Mouse (Mus musculus) telencephalon, adult 2 months (tissue): ENCODE measurements around the gene Pilrb2.
A peak's percentile ranks its signal among the peaks of the same experiment; 100 is the strongest.
"Not testable (repeated sequence)": the region's sequence is repeated elsewhere in the genome, so short reads cannot be mapped to it uniquely, and the experiment has no call there.

Source experiments
- DNase-seq: peaks from one replicate; pipeline ENCODE4 v3.0.0-alpha.2; 2011; ENCODE audit warnings: low read depth, low spot score

Gene Pilrb2

DNA sequence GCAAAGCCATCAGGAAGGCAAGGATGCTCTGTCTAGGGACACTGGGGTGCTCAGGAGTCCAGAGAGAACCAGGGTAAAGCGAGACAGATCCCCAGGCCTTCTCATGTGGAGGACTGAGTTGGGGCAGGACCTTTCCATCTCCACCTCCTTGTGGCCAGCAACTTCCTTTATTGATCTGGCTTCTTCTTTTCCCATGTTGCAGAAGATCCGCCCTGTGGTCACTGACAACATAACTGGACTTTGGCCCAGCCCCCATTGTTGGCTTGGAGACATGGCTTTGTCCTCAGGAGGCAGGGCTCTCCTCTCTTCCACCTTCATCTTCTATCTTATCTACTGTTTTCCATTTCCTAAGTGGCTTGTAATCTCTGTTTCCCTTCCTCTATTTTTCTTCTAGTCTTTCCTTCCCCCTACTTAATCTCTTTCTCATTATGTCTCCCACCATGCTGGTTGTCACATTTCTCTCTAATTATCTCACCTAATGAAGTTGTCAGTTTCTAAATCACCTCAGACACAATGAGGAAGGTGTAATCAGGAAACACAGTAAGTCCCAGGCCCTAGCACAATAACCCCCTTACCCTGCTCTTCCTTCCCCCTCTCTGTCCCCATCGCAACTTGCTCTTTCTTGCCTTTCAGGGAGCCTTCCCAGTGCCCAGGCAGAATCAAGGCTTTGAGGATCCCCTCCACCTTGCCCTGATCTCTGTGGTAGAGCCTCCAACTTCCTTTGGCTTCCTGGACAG is at the start of gene Pilrb2:
TSS of gene Pilrb2 (minus strand) at position 172 of the 737 bp plus-strand sequence.
- not testable (repeated sequence) for DNase-seq

- no peak for DNase-seq
Measured at GRCm38 (mm10) chr5:137915550-137915949, 43.9 kb upstream of the Pilrb2 start.

DNA sequence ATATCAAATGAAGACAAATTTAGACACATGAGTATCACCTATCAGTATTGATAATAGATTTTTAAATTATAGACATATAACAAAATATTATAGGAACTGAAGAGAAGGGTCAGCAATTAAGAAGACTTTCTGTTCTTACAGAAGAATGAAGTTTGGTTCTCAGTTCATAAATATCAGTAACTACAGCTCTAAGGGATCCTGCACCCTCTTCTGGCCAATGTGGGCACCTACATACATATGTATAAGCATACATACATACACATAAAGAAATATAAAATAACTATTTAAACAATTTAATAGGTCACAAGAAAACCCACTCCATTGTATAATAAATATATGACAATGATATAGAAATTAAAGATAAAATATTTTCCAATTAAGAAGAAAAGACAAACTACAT is 42.9 kb upstream of the Pilrb2 start:
- DNase-seq = no peak

GRCm38 (mm10) chr5:137909564-137910262 is 38.1 kb upstream of the Pilrb2 start:
- DNase-seq = no peak

GRCm38 (mm10) chr5:137897812-137898211 is 26.2 kb upstream of the Pilrb2 start:
- DNase-seq = no peak

DNA sequence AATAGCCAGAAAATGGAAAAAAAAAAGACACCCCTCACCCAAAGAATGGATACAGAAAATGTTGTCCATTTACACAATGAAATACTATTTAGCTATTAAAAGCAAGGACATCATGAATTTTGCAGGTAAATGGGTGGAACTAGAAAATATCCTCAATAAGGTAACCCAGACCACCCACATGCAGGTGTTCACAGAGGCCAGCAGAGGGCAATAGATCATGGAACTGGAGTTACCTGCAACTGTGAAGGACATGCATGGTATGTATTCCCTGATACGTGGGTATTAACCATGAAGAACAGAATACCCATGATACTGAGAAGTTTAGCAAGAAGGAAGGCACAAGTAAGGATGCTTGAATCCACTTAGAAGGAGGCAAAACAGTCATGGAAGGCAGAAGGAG is 21.3 kb upstream of the Pilrb2 start:
- no peak for DNase-seq

DNA sequence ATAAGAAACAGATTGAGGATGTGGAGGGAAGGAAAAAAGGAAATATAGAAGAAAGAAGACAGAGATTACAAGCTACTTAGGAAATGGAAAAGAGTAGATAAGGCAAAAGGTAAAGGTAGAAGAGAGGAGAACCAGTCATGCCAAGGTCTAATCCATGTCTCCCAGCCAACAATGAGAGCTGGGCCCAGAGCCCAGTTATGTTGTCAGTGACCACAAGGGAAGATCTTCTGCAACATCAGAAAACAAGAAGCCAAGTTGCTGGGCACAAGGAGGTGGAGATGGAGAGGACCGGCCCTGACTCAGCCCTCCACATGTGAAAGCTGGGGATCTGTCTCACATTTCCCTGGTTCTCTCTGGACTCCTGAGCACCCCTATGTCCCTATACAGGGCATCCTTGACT is 16.1 kb upstream of the Pilrb2 start:
- DNase-seq = no peak

- peak; percentile 27 for DNase-seq
Measured at GRCm38 (mm10) chr5:137885894-137886293, 14.3 kb upstream of the Pilrb2 start.

DNA sequence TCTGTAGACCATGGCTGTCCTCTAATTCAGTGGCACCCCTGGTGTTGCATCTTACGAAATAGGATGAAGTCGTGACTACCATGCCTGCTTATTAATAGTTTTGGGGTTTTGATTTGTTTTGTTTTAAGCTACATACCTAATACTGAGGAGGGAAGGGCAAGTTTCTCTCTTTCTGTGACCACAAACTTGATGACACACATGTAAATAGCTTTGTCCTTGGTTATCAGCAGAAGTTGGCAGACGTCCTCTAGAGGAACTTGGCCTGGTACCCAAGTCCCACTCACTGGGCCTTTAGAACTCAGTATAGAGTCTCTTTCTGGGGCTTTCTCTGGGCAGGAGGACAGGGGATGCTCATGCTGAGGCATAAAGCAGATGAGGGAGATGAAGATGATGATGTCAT is 11.7 kb upstream of the Pilrb2 start:
- no peak for DNase-seq

DNA sequence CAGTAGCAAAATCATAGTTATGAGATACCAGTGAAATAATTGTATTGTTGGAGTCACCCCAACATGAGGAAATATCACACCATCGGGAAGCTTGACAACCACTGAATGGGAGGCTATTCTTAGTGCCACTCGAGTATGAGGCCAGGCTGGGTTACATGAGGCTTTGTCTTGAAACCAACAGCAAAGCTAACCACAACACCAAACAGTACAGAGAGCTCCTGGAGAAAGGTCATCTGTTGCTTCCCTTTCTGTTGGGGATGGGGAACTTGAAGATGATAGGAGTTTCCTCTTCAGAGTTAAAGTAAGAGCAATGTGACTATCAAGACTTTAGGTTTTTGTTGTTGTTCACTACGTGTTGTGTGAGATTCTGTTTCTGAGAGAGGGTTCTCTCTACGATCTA is 11.3 kb upstream of the Pilrb2 start:
- no peak for DNase-seq

- no peak for DNase-seq
Measured at GRCm38 (mm10) chr5:137877860-137878259, 6.2 kb upstream of the Pilrb2 start.

DNA sequence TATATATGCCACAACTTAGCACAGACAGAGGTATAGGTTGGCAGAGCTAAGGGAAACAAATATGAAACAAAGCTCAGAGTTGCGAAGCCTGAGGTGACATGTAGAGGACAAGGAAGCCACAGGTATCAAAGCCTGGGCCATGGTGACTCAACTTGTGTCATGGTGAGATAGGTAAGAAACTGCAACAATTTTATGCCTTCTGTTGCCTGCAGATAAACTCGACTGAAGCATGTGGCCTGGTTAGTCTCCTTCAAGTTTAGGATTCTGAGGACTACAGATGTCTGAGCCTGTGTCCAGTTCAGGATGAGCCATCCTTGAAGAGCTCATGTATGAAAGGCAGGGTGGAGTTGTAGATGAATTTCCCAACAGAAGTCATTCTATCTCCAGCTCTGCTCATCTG is 3.4 kb upstream of the Pilrb2 start:
- DNase-seq = no peak

- DNase-seq = not testable (repeated sequence)
Measured at GRCm38 (mm10) chr5:137872381-137872702, 727 bp upstream of the Pilrb2 start.

DNA sequence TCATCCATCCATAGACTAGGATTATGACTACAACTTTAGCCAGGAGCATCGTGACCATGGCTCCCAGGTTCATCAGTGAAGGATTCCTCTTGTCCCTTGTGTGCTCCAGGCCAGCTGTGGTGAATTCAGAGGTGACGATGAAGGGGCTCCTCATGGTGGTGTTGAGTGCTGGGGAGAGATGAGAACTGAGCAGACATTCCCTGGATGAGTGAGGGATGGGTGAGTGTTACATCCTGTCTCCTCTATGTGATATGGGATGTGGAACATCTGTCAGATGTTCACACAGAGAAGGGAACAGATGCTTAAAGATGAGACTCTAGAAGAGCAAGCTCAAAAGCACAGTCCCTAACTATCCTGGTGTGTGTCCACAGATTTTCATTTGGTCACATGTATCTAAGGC is 3.0 kb downstream of the Pilrb2 start:
- not testable (repeated sequence) for DNase-seq

DNA sequence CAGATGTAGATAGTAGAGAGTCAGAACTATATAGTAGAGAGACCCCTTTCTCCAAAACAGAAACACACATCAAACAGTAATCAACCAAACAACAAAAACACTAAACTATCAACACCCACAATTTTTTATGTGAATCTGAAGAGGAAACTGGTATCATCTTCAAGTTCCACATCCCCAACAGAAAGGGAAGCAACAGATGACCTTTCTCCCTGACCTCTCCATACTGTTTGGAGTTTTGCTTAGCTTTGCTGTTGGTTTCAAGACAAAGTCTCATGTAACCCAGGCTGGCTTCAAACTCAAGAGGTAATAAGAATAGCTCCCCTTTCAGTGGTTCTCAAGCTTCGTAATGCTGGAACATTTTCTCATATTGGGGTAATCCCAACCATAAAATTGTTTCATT is 7.6 kb downstream of the Pilrb2 start:
- DNase-seq = not testable (repeated sequence)

DNA sequence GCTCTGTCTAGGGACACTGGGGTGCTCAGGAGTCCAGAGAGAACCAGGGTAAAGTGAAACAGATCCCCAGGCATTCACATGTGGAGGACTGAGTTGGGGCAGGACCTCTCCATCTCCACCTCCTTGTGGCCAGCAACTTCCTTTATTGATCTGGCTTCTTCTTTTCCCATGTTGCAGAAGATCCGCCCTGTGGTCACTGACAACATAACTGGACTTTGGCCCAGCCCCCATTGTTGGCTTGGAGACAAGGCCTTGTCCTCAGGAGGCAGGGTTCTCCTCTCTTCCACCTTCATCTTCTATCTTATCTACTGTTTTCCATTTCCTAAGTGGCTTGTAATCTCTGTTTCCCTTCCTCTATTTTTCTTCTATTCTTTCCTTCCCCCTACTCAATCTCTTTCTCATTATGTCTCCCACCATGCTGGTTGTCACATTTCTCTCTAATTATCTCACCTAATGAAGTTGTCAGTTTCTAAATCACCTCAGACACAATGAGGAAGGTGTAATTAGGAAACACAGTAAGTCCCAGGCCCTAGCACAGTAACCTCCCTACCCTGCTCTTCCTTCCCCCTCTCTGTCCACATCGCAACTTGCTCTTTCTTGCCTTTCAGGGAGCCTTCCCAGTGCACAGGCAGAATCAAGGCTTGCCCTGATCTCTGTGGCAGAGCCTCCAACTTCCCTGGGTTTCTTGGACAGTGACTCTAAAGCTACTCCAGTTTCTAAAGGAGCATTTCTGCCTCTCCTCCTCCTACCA is 13.5 kb downstream of the Pilrb2 start, which contains the start of gene Pilrb1:
TSS of gene Pilrb1 (minus strand) at position 147 of the 751 bp plus-strand sequence.
- not testable (repeated sequence) for DNase-seq

DNA sequence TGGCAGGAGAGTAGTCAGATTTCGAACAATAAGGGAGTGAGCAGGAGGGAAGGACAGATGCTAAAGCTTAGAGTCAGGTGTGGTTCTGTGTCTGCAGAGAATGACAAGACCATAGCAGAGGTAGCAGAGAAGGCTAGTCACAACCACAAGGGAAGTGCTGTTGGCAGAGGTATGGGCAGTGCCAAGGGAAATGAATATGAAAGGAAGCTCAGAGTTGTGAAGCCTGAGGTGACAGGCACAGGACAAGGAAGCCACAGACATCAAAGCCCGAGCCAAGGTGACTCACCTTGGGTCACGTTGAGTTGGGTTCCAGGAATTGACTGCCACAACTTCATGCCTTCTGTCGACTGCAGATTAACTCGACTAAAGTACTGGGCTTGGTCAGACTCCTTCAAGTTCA is 14.7 kb downstream of the Pilrb2 start:
- DNase-seq = not testable (repeated sequence)

GRCm38 (mm10) chr5:137854907-137855306 is 16.7 kb downstream of the Pilrb2 start:
- DNase-seq = not testable (repeated sequence)

GRCm38 (mm10) chr5:137850313-137850712 is 21.3 kb downstream of the Pilrb2 start:
- not testable (repeated sequence) for DNase-seq

DNA sequence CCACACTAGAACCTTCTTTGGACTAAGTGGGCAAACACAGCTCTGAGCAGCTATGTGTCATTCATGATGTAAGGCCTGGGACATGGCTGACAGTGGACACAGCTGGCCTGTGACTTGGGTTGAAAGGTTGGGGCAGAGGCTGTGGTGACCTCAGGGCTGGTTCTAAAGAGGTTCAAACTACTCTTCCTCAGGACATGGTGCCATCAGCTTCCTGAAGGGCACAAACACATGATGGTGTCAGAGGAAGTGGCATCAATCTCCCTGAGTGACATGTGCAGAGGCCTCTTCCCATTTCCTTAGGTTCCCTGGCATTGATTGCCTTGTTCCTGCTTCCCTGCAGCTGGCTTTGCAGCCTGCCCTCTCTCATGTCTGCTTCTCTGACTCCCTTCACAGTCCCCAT is 34.5 kb downstream of the Pilrb2 start:
- DNase-seq = not testable (repeated sequence)

DNA sequence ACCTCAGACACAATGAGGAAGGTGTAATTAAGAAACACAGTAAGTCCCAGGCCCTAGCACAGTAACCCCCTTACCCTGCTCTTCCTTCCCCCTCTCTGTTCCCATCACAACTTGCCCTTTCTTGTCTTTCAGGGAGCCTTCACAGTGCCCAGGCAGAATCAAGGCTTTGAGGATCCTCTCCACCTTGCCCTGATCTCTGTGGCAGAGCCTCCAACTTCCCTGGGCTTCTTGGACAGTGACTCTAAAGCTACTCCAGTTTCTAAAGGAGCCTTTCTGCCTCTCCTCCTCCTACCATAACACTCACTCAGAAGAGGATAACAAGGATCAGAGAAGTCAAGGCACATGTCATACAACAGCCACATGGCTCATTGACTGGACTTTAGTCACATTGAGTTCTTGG is 35.0 kb downstream of the Pilrb2 start:
- DNase-seq = no peak

DNA sequence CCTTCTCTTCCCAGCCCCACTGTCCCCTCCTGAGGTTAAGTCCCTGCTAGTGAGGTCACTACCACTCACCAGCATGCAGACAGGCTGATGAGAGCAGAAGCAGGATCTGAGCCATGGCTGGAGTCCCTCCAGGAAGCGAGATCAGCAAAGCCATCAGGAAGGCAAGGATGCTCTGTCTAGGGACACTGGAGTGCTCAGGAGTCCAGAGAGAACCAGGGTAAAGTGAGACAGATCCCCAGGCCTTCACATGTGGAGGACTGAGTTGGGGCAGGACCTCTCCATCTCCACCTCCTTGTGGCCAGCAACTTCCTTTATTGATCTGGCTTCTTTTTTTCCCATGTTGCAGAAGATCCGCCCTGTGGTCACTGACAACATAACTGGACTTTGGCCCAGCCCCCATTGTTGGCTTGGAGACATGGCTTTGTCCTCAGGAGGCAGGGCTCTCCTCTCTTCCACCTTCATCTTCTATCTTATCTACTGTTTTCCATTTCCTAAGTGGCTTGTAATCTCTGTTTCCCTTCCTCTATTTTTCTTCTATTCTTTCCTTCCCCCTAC is 35.6 kb downstream of the Pilrb2 start, which contains the start of gene Pilra:
TSS of gene Pilra (minus strand) at position 316 of the 555 bp plus-strand sequence.
- DNase-seq = not testable (repeated sequence)
